Mouse (Mus musculus) retina, postnatal 1 day (tissue): ENCODE data around the gene Col19a1.
"Not testable (repeated sequence)": the region's sequence is repeated elsewhere in the genome, so short reads cannot be mapped to it uniquely, and the experiment has no call there.

Experiments
- DNase-seq: peaks from one replicate; pipeline ENCODE4 v3.0.0-alpha.2; 2012

Gene Col19a1

GRCm38 (mm10) chr1:24587141-24587541 lies at the start of gene Col19a1:
TSS of gene Col19a1 (minus strand) at chr1:24587472.
- peak; percentile 58 for DNase-seq

GRCm38 (mm10) chr1:24633553-24634132 lies 46.4 kb upstream of the Col19a1 start:
- peak; percentile 52 for DNase-seq

GRCm38 (mm10) chr1:24612556-24612955 lies 25.3 kb upstream of the Col19a1 start:
- not testable (repeated sequence) for DNase-seq

GRCm38 (mm10) chr1:24595096-24595495 lies 7.8 kb upstream of the Col19a1 start:
- no peak for DNase-seq

GRCm38 (mm10) chr1:24586370-24587140 lies 717 bp downstream of the Col19a1 start:
- peak; percentile 68 for DNase-seq

GRCm38 (mm10) chr1:24572602-24573001 lies 14.7 kb downstream of the Col19a1 start:
- DNase-seq = no peak

GRCm38 (mm10) chr1:24564113-24564512 lies 23.2 kb downstream of the Col19a1 start:
- DNase-seq = no peak

GRCm38 (mm10) chr1:24558005-24558404 lies 29.3 kb downstream of the Col19a1 start:
- DNase-seq = no peak

- no peak for DNase-seq
These were observed 33.8 kb downstream of the Col19a1 start for GRCm38 (mm10) chr1:24553462-24553861.

- no peak for DNase-seq
These were observed 36.6 kb downstream of the Col19a1 start for GRCm38 (mm10) chr1:24550560-24551280.

GRCm38 (mm10) chr1:24550031-24550430 lies 37.2 kb downstream of the Col19a1 start:
- no peak for DNase-seq

- no peak for DNase-seq
These were observed 38.2 kb downstream of the Col19a1 start for GRCm38 (mm10) chr1:24549050-24549449.

- no peak for DNase-seq
These were observed 39.7 kb downstream of the Col19a1 start for GRCm38 (mm10) chr1:24547574-24547973.

GRCm38 (mm10) chr1:24539852-24540251 lies 47.4 kb downstream of the Col19a1 start:
- DNase-seq = no peak

- DNase-seq = no peak
These were observed 60.1 kb downstream of the Col19a1 start for GRCm38 (mm10) chr1:24527194-24527593.

GRCm38 (mm10) chr1:24517462-24517861 lies 69.8 kb downstream of the Col19a1 start:
- DNase-seq = no peak

GRCm38 (mm10) chr1:24515341-24515740 lies 71.9 kb downstream of the Col19a1 start:
- no peak for DNase-seq

- DNase-seq = no peak
These were observed 75.7 kb downstream of the Col19a1 start for GRCm38 (mm10) chr1:24511536-24511935.

GRCm38 (mm10) chr1:24495400-24495799 lies 91.9 kb downstream of the Col19a1 start:
- no peak for DNase-seq

GRCm38 (mm10) chr1:24484161-24484560 lies 103.1 kb downstream of the Col19a1 start:
- DNase-seq = no peak

GRCm38 (mm10) chr1:24471096-24471710 lies 116.1 kb downstream of the Col19a1 start:
- DNase-seq = no peak

- DNase-seq = no peak
These were observed 116.6 kb downstream of the Col19a1 start for GRCm38 (mm10) chr1:24470633-24471032.

GRCm38 (mm10) chr1:24461305-24461887 lies 125.9 kb downstream of the Col19a1 start:
- DNase-seq = no peak
